Mouse (Mus musculus) thymus, adult 2 months (tissue): ENCODE results near the gene Slc50a1.

Source experiments
- CTCF ChIP-seq: fragments of 200-500 bp; IDR thresholded peaks from 2 replicates; pipeline ENCODE4 v1.5.1; 2012; ENCODE audit warnings: mild to moderate bottlenecking, control low read depth, low read length, moderate library complexity, borderline replicate concordance; ENCODE audit not compliant: control insufficient read depth, poor library complexity, insufficient read depth; ENCODE audit errors: extremely low read depth
- POLR2A ChIP-seq: fragments of 200-500 bp; IDR thresholded peaks from 2 replicates; pipeline ENCODE4 v1.6.1; 2012; ENCODE audit warnings: mild to moderate bottlenecking, low read length, control low read depth, moderate library complexity; ENCODE audit not compliant: control insufficient read depth, poor library complexity, insufficient read depth; ENCODE audit errors: extremely low read depth

DNA sequence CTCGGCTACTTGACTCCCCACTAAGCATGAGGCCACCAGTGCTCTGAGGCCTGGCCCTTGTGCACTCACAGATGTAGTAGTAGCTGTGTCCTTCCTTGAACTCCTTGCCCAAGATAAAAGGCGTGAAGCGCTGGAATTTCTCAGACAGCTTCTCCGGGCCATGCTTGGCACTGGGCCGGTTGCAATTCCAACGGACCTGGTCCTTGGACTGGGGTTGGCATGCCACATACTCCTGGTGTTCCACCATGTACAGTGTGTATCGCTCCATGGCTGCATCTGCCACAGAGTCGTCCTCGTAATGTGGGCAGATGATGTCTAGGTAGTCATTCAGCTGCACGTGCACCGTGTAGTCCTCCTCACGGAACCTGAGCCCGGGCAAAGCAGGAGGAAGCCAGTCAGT, 5.7 kb upstream of the Slc50a1 start:
- no peak for TF ChIP-seq CTCF
- no peak for TF ChIP-seq POLR2A
